Mouse (Mus musculus): ENCODE measurements around the gene Fam92b.

Fam92b gene

GRCm38 (mm10) chr8:120150028-120150427, 27.2 kb downstream of the Fam92b start:
- DNase-seq = no peak

DNA sequence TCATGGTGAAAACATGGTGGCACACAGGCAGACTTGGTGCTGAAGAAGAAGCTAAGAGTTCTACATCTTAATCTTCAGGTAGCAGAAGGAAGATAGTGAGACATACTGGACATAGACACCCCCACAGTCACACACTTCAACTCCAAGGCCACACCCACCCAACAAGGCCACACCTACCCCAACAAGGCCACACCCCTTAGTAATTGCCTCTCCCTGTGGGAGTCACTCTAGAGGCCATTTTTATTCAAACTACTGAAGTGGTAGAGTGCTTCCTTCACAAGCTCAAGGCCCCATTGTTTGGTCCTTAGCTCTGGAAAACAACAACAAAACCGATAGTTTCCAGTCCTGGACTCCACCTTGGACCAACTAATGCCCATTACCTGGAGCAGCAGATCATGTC, 31.2 kb downstream of the Fam92b start:
- DNase-seq = no peak

- DNase-seq = no peak
Observed at GRCm38 (mm10) chr8:120144652-120145301, 32.5 kb downstream of the Fam92b start.

GRCm38 (mm10) chr8:120143911-120144651, 33.2 kb downstream of the Fam92b start:
- DNase-seq = no peak

- no peak for DNase-seq
Observed at GRCm38 (mm10) chr8:120140769-120141168, 36.5 kb downstream of the Fam92b start.

DNA sequence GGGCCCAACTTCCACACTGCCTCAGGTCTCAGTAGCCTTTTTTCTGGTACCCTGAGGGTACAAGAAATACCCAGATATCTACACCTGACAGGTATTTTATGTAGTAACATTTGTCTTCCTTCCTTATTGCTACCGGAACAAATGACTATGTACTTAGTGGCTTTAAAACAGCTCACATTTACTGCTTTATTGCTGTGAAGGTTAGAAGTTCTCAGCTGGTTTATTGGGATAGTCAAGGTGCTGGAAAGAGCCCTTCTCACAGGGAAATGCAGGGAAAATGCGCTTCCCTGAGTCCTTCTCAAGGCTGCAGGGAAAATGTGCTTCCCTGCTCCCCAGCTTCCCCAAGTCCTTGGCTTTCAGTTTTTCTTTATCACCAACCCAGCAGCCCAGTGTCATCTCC, 38.3 kb downstream of the Fam92b start:
- no peak for DNase-seq

DNA sequence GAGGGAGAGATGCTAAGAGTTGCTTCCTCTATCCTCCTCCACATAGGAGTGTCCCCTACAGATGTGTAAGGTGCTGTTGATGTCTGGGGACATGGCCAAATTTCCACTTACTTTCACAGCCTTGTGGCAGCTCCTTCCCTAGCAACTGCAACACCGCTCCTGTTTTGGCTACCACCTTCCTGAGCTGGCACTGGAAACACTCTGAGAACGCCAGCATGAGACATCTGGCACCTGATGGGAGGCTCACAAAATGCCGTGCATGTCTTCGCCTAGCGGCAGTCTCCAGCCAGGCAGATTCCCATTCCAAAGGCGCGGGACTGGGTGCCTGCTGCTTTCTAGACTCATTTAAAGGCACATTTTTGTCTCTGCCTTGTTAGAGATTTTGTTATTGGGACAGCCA, 40.6 kb downstream of the Fam92b start:
- peak in 1 of 2 experiments; percentile 26 for DNase-seq

DNA sequence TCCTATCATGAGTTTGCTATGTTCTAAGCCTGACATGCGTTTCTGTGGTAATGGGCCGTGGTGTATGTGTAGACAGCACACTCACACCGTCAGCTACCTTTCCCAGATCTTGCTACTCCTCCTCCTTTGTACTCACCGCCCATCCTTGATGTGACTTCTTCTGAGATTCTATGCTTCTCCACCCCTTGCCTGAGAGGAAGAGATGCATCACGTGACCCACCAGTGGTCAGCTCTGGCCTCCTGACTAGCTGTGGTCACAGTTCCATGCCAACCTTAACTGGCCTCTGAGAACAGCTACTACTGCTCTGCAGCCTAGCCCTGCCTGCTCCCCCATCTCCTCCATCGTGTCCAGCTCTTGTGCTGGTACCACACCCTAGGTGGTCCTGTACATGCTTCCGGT, 41.6 kb downstream of the Fam92b start:
- no peak for DNase-seq

DNA sequence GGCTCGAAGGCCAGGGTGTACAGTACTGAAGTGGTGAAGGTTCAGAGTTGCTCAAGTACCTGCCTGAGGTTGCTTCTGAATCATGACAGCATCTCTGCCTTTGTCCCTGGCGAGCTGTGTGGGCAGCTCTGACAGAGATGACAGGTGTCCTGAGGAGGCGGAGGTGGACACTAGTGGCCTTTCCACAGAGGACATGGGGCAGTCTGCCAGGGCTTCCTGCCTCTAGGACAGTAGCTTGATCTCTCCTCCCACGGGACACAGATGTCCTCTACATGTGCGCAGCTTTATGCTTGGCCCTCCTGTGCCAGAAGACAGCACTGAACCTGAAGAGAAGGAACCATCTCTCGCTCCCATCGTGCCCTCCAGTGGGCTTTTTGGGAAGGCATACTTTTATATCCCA, 44.1 kb downstream of the Fam92b start:
- DNase-seq = peak; percentile 84 to 88

DNA sequence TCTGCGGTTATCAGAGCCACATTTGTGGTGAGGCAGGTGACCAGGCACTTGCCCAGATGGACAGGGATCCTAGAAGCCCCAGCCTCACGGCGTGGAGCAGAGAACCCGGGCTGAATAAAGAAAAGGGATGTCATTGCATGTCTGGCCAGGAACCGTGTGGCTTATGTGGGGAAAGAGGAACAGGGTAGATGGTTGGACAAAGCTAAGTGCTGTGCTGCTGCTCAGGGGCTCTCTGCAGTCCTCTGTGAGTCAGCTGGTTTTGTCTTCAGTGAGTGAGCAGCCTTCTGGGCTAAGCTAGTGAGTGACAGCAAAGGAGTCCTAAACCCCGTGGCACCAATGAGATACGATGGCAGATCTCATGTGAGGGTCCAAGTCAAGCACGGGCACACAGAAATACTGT, 46.1 kb downstream of the Fam92b start:
- DNase-seq = no peak

DNA sequence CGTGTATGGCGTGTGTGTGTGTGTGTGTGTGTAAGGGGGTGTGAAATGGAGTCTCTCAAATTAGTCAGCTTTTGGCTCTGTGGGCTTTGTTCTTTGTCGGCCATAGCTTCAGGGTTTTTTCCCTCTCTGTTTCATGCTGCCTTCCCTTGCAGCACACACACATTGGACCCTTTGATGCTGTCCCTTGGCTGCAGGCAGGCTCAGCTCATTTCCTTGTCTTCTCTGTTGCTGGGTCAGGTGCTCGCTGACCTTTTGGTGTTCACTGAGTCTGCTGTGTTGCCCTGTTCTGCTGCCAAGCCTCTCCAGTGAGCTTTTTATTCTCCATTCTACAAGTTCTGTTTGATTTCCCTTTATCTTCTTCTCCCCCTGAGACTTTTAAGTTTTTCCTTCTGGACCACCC, 47.7 kb downstream of the Fam92b start:
- peak in 1 of 2 experiments; percentile 24 for DNase-seq

- DNase-seq = peak; percentile 28 to 76
Observed at GRCm38 (mm10) chr8:120126357-120127161, 50.7 kb downstream of the Fam92b start.

DNA sequence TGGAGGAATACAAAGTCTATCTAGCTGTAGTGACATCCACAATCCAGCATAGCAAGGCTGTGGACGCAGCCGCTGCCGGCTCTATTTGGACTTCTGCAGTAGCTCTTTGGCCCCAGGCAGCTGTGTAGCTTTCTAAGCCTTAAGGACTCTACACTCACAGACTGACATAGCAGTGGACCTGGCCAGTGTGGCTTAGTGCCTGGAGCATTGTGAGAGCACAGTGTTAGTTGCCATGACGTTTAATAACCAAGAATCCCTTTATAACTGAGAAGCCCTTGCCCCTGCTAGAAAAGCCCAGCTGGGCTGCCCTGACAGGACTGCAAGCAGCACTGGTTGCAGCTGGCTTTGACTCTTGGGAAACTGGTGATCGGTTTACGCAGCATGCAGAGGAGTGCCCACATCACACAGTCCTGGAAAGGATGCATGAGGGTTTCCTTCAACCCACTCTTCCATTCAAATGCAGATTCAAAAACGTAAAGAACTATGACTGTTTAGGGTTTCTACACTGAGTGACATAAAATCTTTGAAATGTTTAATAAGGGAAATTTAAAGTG, 52.4 kb downstream of the Fam92b start:
- DNase-seq = no peak

DNA sequence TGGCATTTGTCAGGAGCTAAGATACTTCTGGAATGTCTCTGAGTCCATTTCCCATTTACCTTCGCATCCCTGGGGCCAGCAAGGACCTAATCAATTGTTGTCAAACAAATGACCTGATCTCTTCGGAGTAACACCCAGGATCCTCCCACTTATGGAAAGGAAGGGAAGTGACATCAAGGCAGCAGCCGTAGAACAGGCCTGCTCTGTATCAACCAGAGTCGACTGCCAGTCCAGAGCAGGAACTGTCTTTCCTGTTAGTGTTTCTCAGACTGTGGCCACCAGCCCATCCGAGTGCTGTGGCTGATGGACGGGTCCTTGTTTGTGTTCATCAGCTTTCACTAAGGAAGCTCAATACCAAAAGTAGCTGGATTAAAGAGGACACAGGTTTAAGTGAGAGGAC, 53.0 kb downstream of the Fam92b start:
- peak; percentile 21 to 56 for DNase-seq

DNA sequence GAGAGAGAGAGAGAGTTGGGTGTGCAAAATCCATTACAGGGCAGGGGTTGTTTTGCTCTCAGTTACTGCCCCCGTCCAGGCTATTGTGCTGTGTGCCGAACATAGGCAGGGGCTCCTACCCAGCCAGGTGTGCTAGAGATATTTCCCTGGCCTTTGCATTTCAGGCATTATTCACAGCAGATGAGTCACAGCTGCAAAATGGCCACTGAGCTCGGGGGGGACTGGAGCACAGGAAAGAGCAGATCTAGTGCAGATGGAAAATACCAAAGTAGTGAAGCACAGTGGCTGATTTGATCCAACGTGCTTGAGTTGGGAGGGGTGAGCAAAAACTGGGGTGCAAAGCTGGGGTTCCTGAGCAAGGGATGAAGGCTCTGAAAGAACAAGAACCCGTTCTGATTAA, 56.3 kb downstream of the Fam92b start:
- no peak for DNase-seq

GRCm38 (mm10) chr8:120119931-120120330, 57.3 kb downstream of the Fam92b start:
- no peak for DNase-seq

DNA sequence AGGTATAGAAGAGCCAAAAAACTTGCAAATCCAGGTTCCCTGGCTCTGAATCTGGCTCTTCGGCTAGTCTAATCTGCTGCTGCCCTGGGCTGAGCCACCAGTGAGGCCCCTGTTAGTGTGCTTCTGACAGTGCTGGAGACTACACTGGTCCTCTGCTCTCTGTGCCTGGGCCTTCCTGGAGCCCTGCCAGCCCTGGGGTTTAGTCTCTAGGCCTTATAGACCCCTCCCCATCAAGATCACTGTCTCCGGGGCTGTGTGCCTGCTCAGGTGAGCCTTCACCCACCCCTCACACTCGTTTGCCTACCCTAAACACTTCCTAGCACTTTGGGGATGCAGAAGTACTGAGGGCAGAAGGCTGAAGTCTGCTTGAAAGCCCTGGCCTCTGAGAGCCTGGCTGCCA, 57.8 kb downstream of the Fam92b start:
- DNase-seq = no peak

GRCm38 (mm10) chr8:120118847-120119246, 58.4 kb downstream of the Fam92b start:
- no peak for DNase-seq

DNA sequence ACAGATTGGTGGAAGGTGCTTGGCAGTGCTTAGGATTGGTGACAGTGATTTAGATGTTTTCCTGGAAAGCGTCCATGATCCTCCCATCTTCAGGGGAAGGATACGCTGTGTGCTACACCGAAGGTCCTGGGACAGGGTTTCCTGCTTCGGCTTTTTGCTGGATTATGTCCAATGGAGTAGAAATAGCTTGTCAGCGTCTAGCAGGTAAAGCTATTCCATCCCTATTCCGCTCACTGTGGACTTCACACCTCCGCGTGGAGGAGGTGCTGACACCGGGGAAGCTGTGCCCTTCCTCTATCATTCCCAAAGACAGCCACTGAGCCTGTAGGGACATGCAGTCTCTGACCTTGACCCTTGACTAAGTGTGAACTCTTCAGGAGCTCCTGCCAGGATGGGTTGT, 59.1 kb downstream of the Fam92b start:
- peak; percentile 63 to 74 for DNase-seq

DNA sequence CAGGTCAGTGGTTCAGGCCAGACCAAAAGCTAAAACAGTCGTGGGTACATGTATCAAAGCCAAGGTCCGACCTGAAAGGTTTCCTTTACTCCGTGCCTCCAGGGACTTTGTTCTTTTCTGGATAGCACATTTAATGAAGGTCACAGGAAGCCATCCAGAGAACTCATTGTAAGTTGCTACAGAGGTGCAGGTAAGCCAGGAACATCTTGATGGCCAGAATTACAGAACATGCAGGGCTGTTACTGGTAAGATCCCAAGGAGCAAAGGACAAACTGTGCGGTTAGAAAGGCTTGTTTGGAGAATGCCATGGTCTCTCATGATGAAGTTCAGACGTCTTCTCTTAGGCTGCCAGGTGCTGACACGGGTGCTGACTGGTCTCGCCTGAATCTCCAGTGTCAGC, 60.7 kb downstream of the Fam92b start:
- no peak for DNase-seq
